Mouse (Mus musculus): ENCODE data around the gene Sppl2c.

DNA sequence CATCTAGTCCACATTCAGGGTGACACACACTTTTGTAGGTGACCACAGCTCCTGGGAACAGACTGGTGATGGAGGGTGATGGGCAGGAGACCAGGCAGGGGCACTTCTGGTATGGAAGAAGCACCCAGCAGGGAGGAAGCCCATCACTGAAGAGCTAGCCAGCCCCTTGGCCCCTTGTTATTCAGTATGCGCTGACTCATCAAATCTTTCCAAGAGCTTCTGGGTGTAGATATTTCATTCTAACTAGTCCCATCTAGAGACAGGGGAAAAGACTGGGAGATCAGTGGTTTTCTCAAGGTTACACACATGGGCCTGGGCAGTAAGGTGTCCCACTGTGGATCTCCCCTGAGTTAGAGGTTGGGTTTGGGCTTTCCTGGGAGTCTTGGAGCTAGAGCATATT, 41.2 kb upstream of the Sppl2c start:
- TF ChIP-seq TAL1 (IDR thresholded peaks at IDR 0.05; ENCODE audit: low read length) (no peak), GATA1 (IDR thresholded peaks at IDR 0.05; ENCODE audit: low read length) (no peak)
